Mouse (Mus musculus) c-Kit-negative CD71-positive TER-119-positive erythroid progenitor cells, embryonic 14.5 days (primary cell): ENCODE measurements around the gene Arpc4.

Experiments
- DNase-seq: peaks from one replicate; pipeline ENCODE4 v3.0.0-alpha.2; 2013; ENCODE audit warnings: low read depth, low spot score

The Arpc4 gene

GRCm38 (mm10) chr6:113364518-113365135 lies 13.3 kb upstream of the Arpc4 start:
- DNase-seq = no peak

GRCm38 (mm10) chr6:113366639-113367038 lies 11.3 kb upstream of the Arpc4 start:
- no peak for DNase-seq

- DNase-seq = no peak
These were observed 10.3 kb upstream of the Arpc4 start for GRCm38 (mm10) chr6:113367574-113367973.

GRCm38 (mm10) chr6:113368124-113368523 lies 9.8 kb upstream of the Arpc4 start:
- DNase-seq = no peak

GRCm38 (mm10) chr6:113368577-113368976 lies 9.3 kb upstream of the Arpc4 start:
- DNase-seq = no peak

- no peak for DNase-seq
These were observed 7.6 kb upstream of the Arpc4 start for GRCm38 (mm10) chr6:113370194-113370929.

- DNase-seq = no peak
These were observed 4.4 kb upstream of the Arpc4 start for GRCm38 (mm10) chr6:113373491-113373890.

GRCm38 (mm10) chr6:113377172-113377495 lies 781 bp upstream of the Arpc4 start:
- DNase-seq = no peak

- DNase-seq = no peak
These were observed 1.3 kb downstream of the Arpc4 start for GRCm38 (mm10) chr6:113379246-113379645.

- no peak for DNase-seq
These were observed 2.6 kb downstream of the Arpc4 start for GRCm38 (mm10) chr6:113380480-113380879.

- DNase-seq = no peak
These were observed 6.5 kb downstream of the Arpc4 start for GRCm38 (mm10) chr6:113384351-113384927.

GRCm38 (mm10) chr6:113385160-113385714 lies 7.3 kb downstream of the Arpc4 start:
- no peak for DNase-seq

GRCm38 (mm10) chr6:113386025-113386424 lies 8.1 kb downstream of the Arpc4 start:
- DNase-seq = no peak

GRCm38 (mm10) chr6:113388960-113389359 lies 11.0 kb downstream of the Arpc4 start, which contains the start of gene Ttll3:
Gene Ttll3, plus strand, starts transcription at chr6:113389260.
- DNase-seq = no peak

GRCm38 (mm10) chr6:113390715-113391114 lies 12.8 kb downstream of the Arpc4 start:
- DNase-seq = no peak

- no peak for DNase-seq
These were observed 14.1 kb downstream of the Arpc4 start for GRCm38 (mm10) chr6:113392015-113392386.

- DNase-seq = no peak
These were observed 14.6 kb downstream of the Arpc4 start for GRCm38 (mm10) chr6:113392387-113393071.

- no peak for DNase-seq
These were observed 16.0 kb downstream of the Arpc4 start for GRCm38 (mm10) chr6:113393951-113394350.

GRCm38 (mm10) chr6:113394811-113395210 lies 16.9 kb downstream of the Arpc4 start:
- no peak for DNase-seq

- no peak for DNase-seq
These were observed 17.6 kb downstream of the Arpc4 start for GRCm38 (mm10) chr6:113395501-113395900.

GRCm38 (mm10) chr6:113396270-113397030 lies 18.5 kb downstream of the Arpc4 start:
- no peak for DNase-seq
